Comparison of ENCODE assay signal across 12 mouse cellular contexts in the genomic region with DNA sequence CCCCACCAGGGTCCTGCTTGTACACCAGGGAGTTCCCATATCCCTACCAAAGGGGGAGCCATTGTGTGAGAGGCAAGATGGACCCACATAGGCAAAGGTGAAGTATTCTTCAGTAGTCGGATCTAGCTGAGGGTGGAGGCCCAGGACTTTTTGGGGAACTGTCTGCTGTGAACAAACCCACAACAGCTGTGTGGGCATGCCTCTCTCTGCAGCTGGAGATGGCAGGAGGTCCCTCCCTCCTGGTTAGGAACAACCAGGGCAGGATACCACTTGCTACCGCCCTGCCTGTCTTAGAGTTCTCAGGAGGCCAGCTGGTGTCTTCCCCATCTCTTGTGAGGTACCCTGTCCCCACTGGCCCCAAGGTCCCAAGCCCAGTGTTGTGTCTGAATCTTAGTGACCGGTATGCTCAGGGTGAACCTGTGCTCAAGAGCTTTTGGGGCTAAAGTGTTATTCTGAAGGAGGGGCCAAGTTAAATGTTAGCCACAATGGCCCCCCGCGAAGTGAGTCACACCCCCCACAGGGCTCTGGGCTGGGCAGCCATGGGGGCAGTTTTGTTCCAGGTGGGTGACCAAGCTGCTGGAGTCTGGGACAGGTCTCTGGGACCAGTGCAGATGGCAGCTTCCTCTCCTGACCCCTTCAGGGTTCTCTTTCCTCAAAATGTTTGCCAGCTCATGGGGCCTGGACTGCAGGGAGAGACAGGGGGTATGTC. TPM values are rescaled to one million over a fixed set of nuclear protein-coding genes. Genes with fewer than 3 reads are reported as not detected.
DNase-seq lines count a peak whose midpoint lies in the region; ATAC-seq lines count a peak whose summit lies in the region.
"Had no signal": no experiment of that assay in that cellular context is flagged by ENCODE, and none has a peak within 500 bp of the region (broad histone marks: within the 10 kb centered on the region; RNA-seq: fewer than 3 reads in every experiment).

No protein-coding gene starts in this region.

- H3K27ac ChIP-seq in heart, embryonic 13.5 days (replicated peaks) = peak overlapping the region; percentile 89

- no peak overlapping the region for H3K4me3 ChIP-seq in heart, embryonic 13.5 days

- peaks cover 71% of the 10 kb centered on the region for H3K4me1 ChIP-seq in heart, embryonic 13.5 days

- peaks cover 20% of the 10 kb centered on the region for H3K27me3 ChIP-seq in heart, embryonic 13.5 days (replicated peaks)

- no peak for DNase-seq in heart, adult 18-20 months
- DNase-seq in kidney, adult 18-20 months = peak; percentile 88
- peak; percentile 68 to 73 for DNase-seq in kidney, postnatal 4 days
- DNase-seq in thymus, postnatal 14 days = peak; percentile 66
- no peak for DNase-seq in embryo, embryonic 9.5 days (ENCODE audit: extremely low spot score)
- no peak for DNase-seq in left cerebral cortex, postnatal 10 days (ENCODE audit: extremely low spot score in 1 of 2, low spot score in 2 of 2)
- DNase-seq in right cerebral cortex, postnatal 4 days = no peak
- DNase-seq: cerebellum, adult 8-10 months had no signal

- ATAC-seq in heart, embryonic 13.5 days (ENCODE audit: extremely low read depth, insufficient number of reproducible peaks, low FRiP score, low TSS enrichment) = no peak

- no peaks in the 10 kb centered on the region for H3K9me3 ChIP-seq in heart, embryonic 13.5 days

- H3K4me2 ChIP-seq in heart, embryonic 13.5 days = no peak overlapping the region
- H3K4me2 ChIP-seq: liver, embryonic 11.5 days; midbrain, embryonic 11.5 days had no signal

- no peak overlapping the region for H3K9ac ChIP-seq in heart, embryonic 13.5 days

- 72% methylated on average over 5 of the region's 5 CpGs for WGBS in heart, embryonic 13.5 days

- intact Hi-C loops in left cerebral cortex, postnatal 10 days (cut with DNase I) = no loop called here

- peaks cover 27% of the 10 kb centered on the region for H3K36me3 ChIP-seq in heart, embryonic 13.5 days

RNA-seq across cellular contexts. Expression of a gene that starts 4.6 kb away (rescaled TPM):
- polyA plus RNA-seq in heart, embryonic 13.5 days (2015; fragmentation: Nextera tagmentation; extraction: Ambion mirVana) = 4.0 and 4.4 TPM in 2 replicates
- total RNA-seq in heart, adult 18-20 months (2021) = 1 to 10 TPM; 5.9 to 8.3 TPM
- under 1 TPM; 0.75 to 0.91 TPM for total RNA-seq in left cerebral cortex, postnatal 10 days (2021)
- total RNA-seq: MEL had no signal

RNA-seq across cellular contexts. Expression of a gene that starts 22.3 kb away (rescaled TPM):
- 5,554 and 6,221 TPM in 2 replicates for polyA plus RNA-seq in heart, embryonic 13.5 days (2015; fragmentation: Nextera tagmentation; extraction: Ambion mirVana)
- over 10,000 TPM in 1 of 2 experiments, 1,000 to 10,000 TPM in 1; 9,387 to 10,464 TPM for total RNA-seq in heart, adult 18-20 months (2021)
- total RNA-seq in left cerebral cortex, postnatal 10 days (2021) = 1 to 10 TPM; 2.0 to 3.3 TPM
- total RNA-seq: MEL had no signal

RNA-seq across cellular contexts. Expression of a gene that starts 34.6 kb away (rescaled TPM):
- polyA plus RNA-seq in heart, embryonic 13.5 days (2015; fragmentation: Nextera tagmentation; extraction: Ambion mirVana) = 3,602 and 4,207 TPM in 2 replicates
- 1 to 10 TPM; 1.5 to 1.7 TPM for total RNA-seq in heart, adult 18-20 months (2021)
- total RNA-seq in left cerebral cortex, postnatal 10 days (2021) = 1 to 10 TPM in 1 of 2 experiments, under 1 TPM in 1; 0.99 to 1.1 TPM
- total RNA-seq: MEL had no signal

RNA-seq across cellular contexts. Expression of a gene that starts 47.9 kb away (rescaled TPM):
- polyA plus RNA-seq in heart, embryonic 13.5 days (2015; fragmentation: Nextera tagmentation; extraction: Ambion mirVana) = 67.1 and 75.3 TPM in 2 replicates
- 10 to 100 TPM; 11.0 to 11.7 TPM for total RNA-seq in heart, adult 18-20 months (2021)
- total RNA-seq in left cerebral cortex, postnatal 10 days (2021) = 10 to 100 TPM; 11.5 to 11.6 TPM

Comparison
In these comparisons a context has a peak if more than half of its experiments do, and no peak if none do; other contexts are left out.
1. DNase-seq: peak in kidney, adult 18-20 months (single experiment), kidney, postnatal 4 days (2 of 2) and thymus, postnatal 14 days (single experiment); none in heart, adult 18-20 months (0 of 2), embryo, embryonic 9.5 days (single experiment), left cerebral cortex, postnatal 10 days (0 of 2) and right cerebral cortex, postnatal 4 days (single experiment).
2. RNA of a gene that starts 22.3 kb away (total RNA-seq): 9,387 to 10,464 TPM in heart, adult 18-20 months; 2.0 to 3.3 TPM in left cerebral cortex, postnatal 10 days; every median in the first group is over 1,000 times any median in the second.